In the genomic region with DNA sequence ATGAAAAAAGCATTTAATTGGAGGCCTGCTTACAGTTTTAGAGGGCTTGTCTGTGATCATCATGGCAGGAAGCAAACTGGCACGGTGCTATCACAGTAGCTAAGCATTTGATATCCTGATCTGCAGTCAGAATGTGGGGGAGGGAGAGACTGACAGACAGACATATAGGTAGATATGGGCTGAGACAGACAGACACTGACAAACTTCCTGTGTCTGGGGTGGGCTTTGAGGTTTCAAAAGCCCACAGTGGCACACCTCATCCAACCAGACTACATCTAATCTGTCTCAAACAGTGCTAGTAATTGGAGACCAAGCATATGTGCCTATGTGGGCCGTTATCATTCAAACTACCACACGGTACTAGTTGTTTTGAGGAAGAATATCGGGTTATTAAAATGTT, we compare ENCODE assay signal across 31 mouse cellular contexts. TPM values are rescaled to one million over a fixed set of nuclear protein-coding genes. Genes with fewer than 3 reads are reported as not detected.
DNase-seq lines count a peak whose midpoint lies in the region; ATAC-seq lines count a peak whose summit lies in the region.
"Had no signal": no experiment of that assay in that cellular context is flagged by ENCODE, and none has a peak within 500 bp of the region (broad histone marks: within the 10 kb centered on the region; RNA-seq: fewer than 3 reads in every experiment).

No protein-coding gene starts in this region.

- ATAC-seq in CD4-positive, CD25-positive, alpha-beta regulatory T cell, adult 4 months, result peak; percentile 32
- ATAC-seq in inflammation-experienced regulatory T-cells, adult 6 months, result peak; percentile 25
- ATAC-seq in liver, embryonic 11.5 days (replicated peaks; ENCODE audit: low FRiP score), result no peak; the same call in 1 of the 2 replicates
- ATAC-seq: forebrain, embryonic 15.5 days; hindbrain, postnatal 0 days; intestine, postnatal 0 days had no signal

- H3K4me3 ChIP-seq in liver, embryonic 11.5 days (ENCODE audit: low read depth, low read length), result no peak overlapping the region
- H3K4me3 ChIP-seq: embryonic facial prominence, embryonic 10.5 days; embryonic facial prominence, embryonic 13.5 days; erythroblast, embryonic 14.5 days; forebrain, embryonic 12.5 days; forebrain, embryonic 15.5 days; heart, embryonic 12.5 days; heart, embryonic 15.5 days had no signal

- no peaks in the 10 kb centered on the region for H3K4me1 ChIP-seq in liver, embryonic 11.5 days (replicated peaks; ENCODE audit: control insufficient read depth, insufficient read depth, low read length)
- H3K4me1 ChIP-seq: embryonic facial prominence, embryonic 10.5 days; embryonic facial prominence, embryonic 13.5 days; forebrain, embryonic 12.5 days; forebrain, embryonic 15.5 days; heart, embryonic 12.5 days; heart, embryonic 15.5 days had no signal

- H3K4me2 ChIP-seq in liver, embryonic 11.5 days, result no peak overlapping the region
- H3K4me2 ChIP-seq: embryonic facial prominence, embryonic 13.5 days; forebrain, embryonic 12.5 days; forebrain, embryonic 15.5 days; heart, embryonic 12.5 days; heart, embryonic 15.5 days; hindbrain, embryonic 14.5 days had no signal

- 57% methylated on average over 4 of the region's 4 CpGs for WGBS in liver, embryonic 11.5 days

- no peak overlapping the region for H3K27ac ChIP-seq in liver, embryonic 11.5 days (ENCODE audit: low read depth, low read length)
- H3K27ac ChIP-seq: embryonic facial prominence, embryonic 10.5 days; embryonic facial prominence, embryonic 13.5 days; forebrain, embryonic 12.5 days; forebrain, embryonic 15.5 days; heart, embryonic 15.5 days; hindbrain, embryonic 14.5 days; hindbrain, postnatal 0 days had no signal

- H3K9me3 ChIP-seq in liver, embryonic 11.5 days (ENCODE audit: control insufficient read depth, low read length), result no peaks in the 10 kb centered on the region
- H3K9me3 ChIP-seq: embryonic facial prominence, embryonic 10.5 days; embryonic facial prominence, embryonic 13.5 days; forebrain, embryonic 12.5 days; forebrain, embryonic 15.5 days; G1E; heart, embryonic 12.5 days; heart, embryonic 15.5 days had no signal

- H3K36me3 ChIP-seq in liver, embryonic 11.5 days (ENCODE audit: control insufficient read depth, insufficient read depth, low read length), result no peaks in the 10 kb centered on the region
- H3K36me3 ChIP-seq: embryonic facial prominence, embryonic 13.5 days; forebrain, embryonic 12.5 days; forebrain, embryonic 15.5 days had no signal

- no peaks in the 10 kb centered on the region for H3K27me3 ChIP-seq in liver, embryonic 11.5 days (replicated peaks; ENCODE audit: control insufficient read depth, insufficient read depth, low read length)
- H3K27me3 ChIP-seq: CH12.LX; embryonic facial prominence, embryonic 13.5 days; forebrain, embryonic 12.5 days; forebrain, embryonic 15.5 days; heart, embryonic 12.5 days; heart, embryonic 15.5 days had no signal

- DNase-seq in T-cell, adult 2 months (ENCODE audit: low spot score), result peak; percentile 31
- DNase-seq in naive thymus-derived CD4-positive, alpha-beta T cell, adult 2 months (ENCODE audit: low read depth), result peak; percentile 19
- no peak for DNase-seq in urinary bladder, postnatal 25 days (ENCODE audit: low spot score)
- no peak for DNase-seq in heart, adult 11 months
- DNase-seq in liver, embryonic 11.5 days (ENCODE audit: low spot score), result no peak
- DNase-seq: adrenal gland, postnatal 10 days; adrenal gland, postnatal 36 days; B cell, adult 2 months; cerebellum, adult 18-20 months; cerebellum, adult 9-11 months; cerebellum, postnatal 25 days; embryo, embryonic 11 days; gastrocnemius, postnatal 10 days; gastrocnemius, postnatal 36 days; heart, adult 18-20 months; heart, postnatal 10 days; heart, postnatal 36 days had no signal

- H3K9ac ChIP-seq in liver, embryonic 11.5 days (ENCODE audit: low read depth, low read length), result no peak overlapping the region
- H3K9ac ChIP-seq: embryonic facial prominence, embryonic 13.5 days; forebrain, embryonic 12.5 days; forebrain, embryonic 15.5 days; heart, embryonic 12.5 days; heart, embryonic 15.5 days; hindbrain, embryonic 14.5 days had no signal

RNA-seq across cellular contexts. Expression of a gene that starts 53.4 kb away (rescaled TPM):
- polyA plus RNA-seq in CD4-positive, CD25-positive, alpha-beta regulatory T cell, adult 4 months (2017; shearing (Covaris generic)), result 10 to 100 TPM; 86.9 to 92.7 TPM
- 100 to 1,000 TPM in 1 of 3 experiments, 10 to 100 TPM in 2; 90.1 to 127 (median 94.0) TPM for polyA plus RNA-seq in inflammation-experienced regulatory T-cells, adult 6 months (2017; shearing (Covaris generic))
- polyA plus RNA-seq in liver, embryonic 11.5 days (2014; fragmentation: Nextera tagmentation; extraction: Ambion mirVana), result 56.9 and 65.9 TPM in 2 replicates

Comparison
In these comparisons a context has a peak if more than half of its experiments do, and no peak if none do; other contexts are left out.
1. DNase-seq: peak in T-cell, adult 2 months (single experiment) and naive thymus-derived CD4-positive, alpha-beta T cell, adult 2 months (single experiment); none in urinary bladder, postnatal 25 days (single experiment), heart, adult 11 months (single experiment) and liver, embryonic 11.5 days (single experiment).